In the genomic region with DNA sequence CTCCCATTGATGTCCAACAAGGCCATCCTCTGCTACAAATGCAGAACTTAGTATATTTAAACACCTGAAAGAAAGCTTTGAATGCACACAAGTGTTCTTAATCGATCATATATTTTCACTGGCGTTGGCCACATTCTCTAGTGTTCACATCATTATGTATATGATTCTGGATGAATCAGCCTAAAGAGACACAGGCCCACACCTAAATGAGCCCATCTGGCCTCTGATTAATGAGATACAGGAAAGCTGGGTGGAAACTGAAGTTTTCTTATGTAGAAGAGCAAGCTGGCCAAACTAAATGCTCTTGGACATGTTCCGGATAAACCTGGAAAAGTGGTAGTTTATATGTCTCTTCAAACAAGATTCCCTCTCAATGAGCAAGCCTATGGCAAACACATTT, we compare ENCODE assay signal across 22 mouse cellular contexts.
"Had no signal": no experiment of that assay in that cellular context is flagged by ENCODE, and none has a peak within 500 bp of the region (broad histone marks: within the 10 kb centered on the region; RNA-seq: fewer than 3 reads in every experiment).

No protein-coding gene starts in this region.

- H3K27me3 ChIP-seq: kidney, embryonic 15.5 days; limb, embryonic 15.5 days; neural tube, embryonic 12.5 days; neural tube, embryonic 15.5 days; stomach, embryonic 15.5 days had no signal

- H3K4me1 ChIP-seq: limb, embryonic 12.5 days; limb, embryonic 15.5 days; midbrain, embryonic 12.5 days; neural tube, embryonic 12.5 days; stomach, embryonic 15.5 days had no signal

- ATAC-seq: lung, postnatal 0 days; midbrain, embryonic 15.5 days had no signal

- H3K9ac ChIP-seq: kidney, embryonic 15.5 days; limb, embryonic 12.5 days; limb, embryonic 15.5 days; lung, embryonic 14.5 days; midbrain, embryonic 12.5 days; midbrain, embryonic 15.5 days; neural tube, embryonic 12.5 days; neural tube, embryonic 15.5 days; stomach, embryonic 15.5 days had no signal

- DNase-seq: kidney, adult 11 months; kidney, adult 8-10 months; kidney, postnatal 10 days; kidney, postnatal 36 days; layer of hippocampus, postnatal 36 days; lung, embryonic 14.5 days; right cerebral cortex, adult 18-20 months; right cerebral cortex, postnatal 14 days; right cerebral cortex, postnatal 4 days; thymus, postnatal 25 days had no signal

- H3K36me3 ChIP-seq: kidney, embryonic 15.5 days; limb, embryonic 12.5 days; limb, embryonic 15.5 days; midbrain, embryonic 12.5 days; midbrain, embryonic 15.5 days; neural tube, embryonic 12.5 days; neural tube, embryonic 15.5 days; stomach, embryonic 15.5 days had no signal

- H3K27ac ChIP-seq: kidney, embryonic 15.5 days; left cerebral cortex, adult 2 months; limb, embryonic 12.5 days; limb, embryonic 15.5 days; macrophage; midbrain, embryonic 12.5 days; midbrain, embryonic 15.5 days; neural tube, embryonic 12.5 days; neural tube, embryonic 15.5 days; stomach, embryonic 15.5 days had no signal

- H3K4me2 ChIP-seq: kidney, embryonic 15.5 days; limb, embryonic 12.5 days; limb, embryonic 15.5 days; lung, embryonic 14.5 days; midbrain, embryonic 12.5 days; midbrain, embryonic 15.5 days; neural tube, embryonic 12.5 days; neural tube, embryonic 15.5 days; stomach, embryonic 15.5 days had no signal

- H3K9me3 ChIP-seq: kidney, embryonic 15.5 days; limb, embryonic 12.5 days; limb, embryonic 15.5 days; megakaryocyte, embryonic 14.5 days; midbrain, embryonic 12.5 days; midbrain, embryonic 15.5 days; neural tube, embryonic 12.5 days; neural tube, embryonic 15.5 days; stomach, embryonic 15.5 days had no signal

- H3K4me3 ChIP-seq: kidney, embryonic 15.5 days; left cerebral cortex, adult 2 months; limb, embryonic 12.5 days; limb, embryonic 15.5 days; megakaryocyte, embryonic 14.5 days; midbrain, embryonic 12.5 days; midbrain, embryonic 15.5 days; neural tube, embryonic 12.5 days; neural tube, embryonic 15.5 days; stomach, embryonic 15.5 days had no signal
